Mouse (Mus musculus) spleen, adult 12 weeks (tissue): Measurements from ENCODE around the gene Dlg4.
A peak's percentile ranks its signal among the peaks of the same experiment; 100 is the strongest.
"Not testable (repeated sequence)": the region's sequence is repeated elsewhere in the genome, so short reads cannot be mapped to it uniquely, and the experiment has no call there.

ENCODE experiments used
- DNase-seq: peaks from one replicate; pipeline ENCODE4 v3.0.0; 2022; ENCODE audit warnings: low spot score

Gene Dlg4

GRCm38 (mm10) chr11:69996161-69997061, 20.3 kb upstream of the Dlg4 start:
- DNase-seq: peak; percentile 36

- peak; percentile 79 for DNase-seq
Observed at GRCm38 (mm10) chr11:69997070-69997509, 19.7 kb upstream of the Dlg4 start.

- DNase-seq: no peak
Observed at GRCm38 (mm10) chr11:69998567-69999491, 17.9 kb upstream of the Dlg4 start.

- DNase-seq: no peak
Observed at GRCm38 (mm10) chr11:69999666-70000065, 17.1 kb upstream of the Dlg4 start.

- peak; percentile 73 for DNase-seq
Observed at GRCm38 (mm10) chr11:70000396-70000898, 16.3 kb upstream of the Dlg4 start, which contains the start of gene Dvl2. Gene Dvl2, plus strand, starts transcription at chr11:70000595.

- no peak for DNase-seq
Observed at GRCm38 (mm10) chr11:70001159-70001558, 15.6 kb upstream of the Dlg4 start.

- no peak for DNase-seq
Observed at GRCm38 (mm10) chr11:70001865-70002264, 14.9 kb upstream of the Dlg4 start.

- no peak for DNase-seq
Observed at GRCm38 (mm10) chr11:70002471-70002870, 14.3 kb upstream of the Dlg4 start.

GRCm38 (mm10) chr11:70005521-70005920, 11.2 kb upstream of the Dlg4 start:
- DNase-seq: no peak

- DNase-seq: no peak
Observed at GRCm38 (mm10) chr11:70010033-70010432, 6.7 kb upstream of the Dlg4 start.

GRCm38 (mm10) chr11:70010548-70010947, 6.2 kb upstream of the Dlg4 start:
- no peak for DNase-seq

- DNase-seq: no peak
Observed at GRCm38 (mm10) chr11:70010961-70011360, 5.8 kb upstream of the Dlg4 start.

- no peak for DNase-seq
Observed at GRCm38 (mm10) chr11:70012931-70013330, 3.8 kb upstream of the Dlg4 start.

- no peak for DNase-seq
Observed at GRCm38 (mm10) chr11:70013408-70013807, 3.3 kb upstream of the Dlg4 start.

GRCm38 (mm10) chr11:70014051-70014450, 2.7 kb upstream of the Dlg4 start:
- no peak for DNase-seq

GRCm38 (mm10) chr11:70014880-70015558, 1.7 kb upstream of the Dlg4 start, which contains the start of gene Acadvl:
Gene Acadvl, minus strand, starts transcription at chr11:70015411.
- DNase-seq: peak; percentile 73

GRCm38 (mm10) chr11:70015677-70016076, 1.1 kb upstream of the Dlg4 start:
- no peak for DNase-seq

GRCm38 (mm10) chr11:70016177-70016576, 565 bp upstream of the Dlg4 start:
- DNase-seq: not testable (repeated sequence)

GRCm38 (mm10) chr11:70017199-70017767, 541 bp downstream of the Dlg4 start:
- DNase-seq: no peak

GRCm38 (mm10) chr11:70018131-70018990, 1.6 kb downstream of the Dlg4 start:
- no peak for DNase-seq
